Mouse (Mus musculus) induced T-regulatory cell, adult 2 months (primary cell): ENCODE measurements at regions not wholly inside any gene's neighbourhood (a gene's known extent, or its start where the extent isn't known, plus 50 kb on each side); places are given as distances from the start of the nearest gene placed in this dataset.
A peak's percentile ranks its signal among the peaks of the same experiment; 100 is the strongest.
"Not testable (repeated sequence)": the region's sequence is repeated elsewhere in the genome, so short reads cannot be mapped to it uniquely, and the experiment has no call there.

Experiments used
- DNase-seq: peaks from one replicate; pipeline ENCODE4 v3.0.0-alpha.2; 2012; ENCODE audit warnings: low read depth

DNA sequence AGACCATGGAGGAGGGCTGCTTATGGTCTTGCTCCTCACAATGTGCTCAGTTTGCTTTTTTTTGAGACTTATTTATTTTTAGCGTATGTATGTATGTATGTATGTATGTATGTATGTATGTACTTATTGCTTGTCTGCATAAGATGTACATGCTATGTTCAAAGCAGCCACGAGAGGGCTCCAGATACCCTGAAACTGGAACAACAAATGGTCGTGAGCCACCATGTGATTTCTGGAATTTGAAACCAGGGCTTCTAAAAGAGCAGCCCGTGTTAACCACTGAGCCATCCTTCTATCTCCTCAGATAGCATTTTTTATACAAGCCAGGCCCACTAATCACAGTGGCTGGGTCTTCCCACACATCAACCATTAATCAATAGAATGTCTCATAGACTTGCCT lies 611.2 kb downstream of the 5730507C01Rik start:
- no peak for DNase-seq

- no peak for DNase-seq
These were observed 661.3 kb downstream of the 5730507C01Rik start for GRCm38 (mm10) chr12:19175631-19176030.

- no peak for DNase-seq
These were observed 678.1 kb downstream of the 5730507C01Rik start for GRCm38 (mm10) chr12:19192396-19192795.

- DNase-seq, result not testable (repeated sequence)
These were observed 678.7 kb downstream of the 5730507C01Rik start for GRCm38 (mm10) chr12:19193041-19193440.

- DNase-seq, result not testable (repeated sequence)
These were observed 709.7 kb downstream of the 5730507C01Rik start for GRCm38 (mm10) chr12:19223996-19224395.

DNA sequence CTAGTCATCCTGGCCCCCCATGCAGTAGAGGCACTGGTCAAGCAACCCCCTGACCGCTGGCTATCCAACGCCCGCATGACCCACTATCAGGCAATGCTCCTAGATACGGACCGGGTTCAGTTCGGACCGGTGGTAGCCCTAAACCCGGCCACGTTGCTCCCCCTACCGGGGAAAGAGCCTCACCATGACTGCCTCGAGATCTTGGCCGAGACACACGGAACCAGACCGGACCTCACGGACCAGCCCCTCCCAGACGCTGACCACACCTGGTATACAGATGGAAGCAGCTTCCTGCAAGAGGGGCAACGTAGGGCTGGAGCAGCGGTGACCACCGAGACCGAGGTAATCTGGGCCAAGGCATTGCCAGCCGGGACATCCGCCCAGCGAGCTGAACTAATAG lies 707.6 kb upstream of the Gm21863 start:
- not testable (repeated sequence) for DNase-seq

DNA sequence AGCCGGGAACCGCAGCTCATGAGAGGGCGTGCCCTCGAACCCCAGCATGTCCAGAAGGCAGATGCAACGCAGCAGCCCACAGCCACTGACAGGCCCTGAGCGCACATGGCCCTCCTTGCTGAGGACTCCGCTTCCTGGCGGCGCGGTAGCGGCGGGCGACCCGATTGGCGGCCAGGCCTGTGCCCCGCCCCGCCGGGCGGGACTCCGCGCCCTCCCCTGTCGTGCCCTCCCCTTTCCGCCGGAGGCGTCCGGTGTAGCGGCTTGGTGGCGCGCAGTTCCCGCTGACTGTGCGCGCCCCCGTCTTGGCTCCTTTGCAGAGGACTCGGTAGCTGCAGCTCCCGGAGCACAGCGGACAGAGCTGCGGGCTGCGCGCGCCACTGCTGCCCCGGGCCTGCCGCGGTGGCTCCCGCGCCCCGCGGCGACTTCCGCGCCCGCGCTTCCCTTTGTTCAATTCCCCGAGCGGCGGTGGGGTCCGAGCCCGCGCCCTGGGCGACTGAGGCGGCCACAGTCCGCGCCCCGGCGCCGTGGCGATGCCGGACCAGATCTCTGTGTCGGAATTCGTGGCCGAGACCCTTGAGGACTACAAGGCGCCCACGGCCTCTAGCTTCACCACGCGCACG lies 665.9 kb upstream of the Gm21863 start:
- DNase-seq, result peak; percentile 13

GRCm38 (mm10) chr12:19289038-19289437 lies 665.3 kb upstream of the Gm21863 start:
- DNase-seq, result not testable (repeated sequence)

DNA sequence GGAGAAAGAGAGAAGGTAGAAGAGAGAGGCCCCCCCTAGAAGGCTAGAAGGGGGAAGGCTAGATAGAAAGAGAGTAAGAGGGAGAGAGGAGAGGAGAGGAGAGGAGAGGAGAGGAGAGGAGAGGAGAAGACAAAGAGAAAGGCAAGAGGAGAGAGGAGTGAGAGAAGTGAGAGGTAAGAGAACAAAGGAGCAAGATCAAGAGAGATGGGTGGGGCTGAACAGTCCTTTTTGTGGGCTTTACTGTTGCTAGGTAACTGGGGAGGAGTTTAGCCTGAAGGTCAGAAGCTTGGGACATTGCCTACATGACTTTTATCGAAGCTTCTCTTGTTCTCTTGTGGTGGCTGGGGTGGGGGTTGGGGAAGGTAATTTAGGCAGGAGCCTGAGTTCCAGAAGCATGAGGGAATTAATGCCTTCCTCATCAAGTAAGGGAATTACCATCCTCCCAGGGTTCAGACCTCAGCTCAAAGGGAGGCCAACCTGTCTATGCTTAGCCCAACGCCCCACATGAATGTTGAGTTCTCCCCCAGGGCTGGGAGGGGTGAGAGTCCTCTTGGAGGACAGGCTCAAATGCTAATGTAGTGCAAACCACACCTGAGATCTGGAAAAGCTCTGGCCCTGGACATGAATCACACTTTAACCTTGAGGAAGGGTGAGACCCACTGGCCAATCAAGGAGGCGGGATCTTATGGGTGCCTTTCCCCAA lies 662.1 kb upstream of the Gm21863 start:
- DNase-seq, result not testable (repeated sequence)
